Mouse (Mus musculus): ENCODE data around the gene Slc12a9. TPM values are rescaled to one million over a fixed set of nuclear protein-coding genes. Genes with fewer than 3 reads are reported as not detected.

The Slc12a9 gene
- polyA plus RNA-seq, 1 experiment: 7.3 TPM

- no peak overlapping the region for H3K4me3 ChIP-seq (ENCODE audit: insufficient read depth, poor library complexity, severe bottlenecking)
- peaks cover 38% of the 10 kb centered on the region for H3K79me3 ChIP-seq (ENCODE audit: low read depth)
- peaks cover 41% of the 10 kb centered on the region for H3K79me2 ChIP-seq (ENCODE audit: control insufficient read depth, insufficient read depth)
- TF ChIP-seq MAX (IDR thresholded peaks at IDR 0.05): no peak
- TF ChIP-seq FOSL1 (IDR thresholded peaks at IDR 0.05; ENCODE audit: insufficient read depth, low read length, poor library complexity, severe bottlenecking): no peak
- no peak for TF ChIP-seq CEBPB (IDR thresholded peaks at IDR 0.05; ENCODE audit: low read depth)
- no peak for TF ChIP-seq CTCF (IDR thresholded peaks at IDR 0.05; ENCODE audit: control insufficient read depth, insufficient read depth, insufficient read length)
- TF ChIP-seq USF1 (IDR thresholded peaks at IDR 0.05; ENCODE audit: low read depth): no peak
- no peak for TF ChIP-seq MYOG (IDR thresholded peaks at IDR 0.05; ENCODE audit: control insufficient read depth, extremely low read depth, insufficient read length)
- TF ChIP-seq MYOD1 (IDR thresholded peaks at IDR 0.05; ENCODE audit: control insufficient read depth, insufficient read length, low read depth): no peak
- no peaks in the 10 kb centered on the region for H3K27me3 ChIP-seq (ENCODE audit: control insufficient read depth, insufficient read depth, insufficient read length)
- H3ac ChIP-seq (ENCODE audit: control insufficient read depth, insufficient read length, low read depth): no peak overlapping the region
- H3K36me3 ChIP-seq (ENCODE audit: control insufficient read depth, insufficient read depth): peaks cover 90% of the 10 kb centered on the region
These were observed 32.1 kb downstream of the Slc12a9 start for GRCm38 (mm10) chr5:137301253-137301652.

GRCm38 (mm10) chr5:137299240-137299639, 34.2 kb downstream of the Slc12a9 start:
- Histone ChIP-seq H3K79me3 (ENCODE audit: low read depth) (peaks cover 18% of the 10 kb centered on the region), H3K79me2 (ENCODE audit: control insufficient read depth, insufficient read depth) (peaks cover 21% of the 10 kb centered on the region), H3K4me3 (ENCODE audit: insufficient read depth, poor library complexity, severe bottlenecking) (no peak overlapping the region), H3K36me3 (ENCODE audit: control insufficient read depth, insufficient read depth) (peaks cover 86% of the 10 kb centered on the region), H3K27me3 (ENCODE audit: control insufficient read depth, insufficient read depth, insufficient read length) (no peaks in the 10 kb centered on the region), H3ac (ENCODE audit: control insufficient read depth, insufficient read length, low read depth) (no peak overlapping the region)
- TF ChIP-seq USF1 (IDR thresholded peaks at IDR 0.05; ENCODE audit: low read depth) (no peak), MAX (IDR thresholded peaks at IDR 0.05) (no peak), MYOD1 (IDR thresholded peaks at IDR 0.05; ENCODE audit: control insufficient read depth, insufficient read length, low read depth) (no peak), CTCF (IDR thresholded peaks at IDR 0.05; ENCODE audit: control insufficient read depth, insufficient read depth, insufficient read length) (no peak), MYOG (IDR thresholded peaks at IDR 0.05; ENCODE audit: control insufficient read depth, extremely low read depth, insufficient read length) (no peak), FOSL1 (IDR thresholded peaks at IDR 0.05; ENCODE audit: insufficient read depth, low read length, poor library complexity, severe bottlenecking) (no peak), CEBPB (IDR thresholded peaks at IDR 0.05; ENCODE audit: low read depth) (no peak)

- Histone ChIP-seq H3ac (ENCODE audit: control insufficient read depth, insufficient read length, low read depth) (no peak overlapping the region), H3K27me3 (ENCODE audit: control insufficient read depth, insufficient read depth, insufficient read length) (no peaks in the 10 kb centered on the region), H3K79me3 (ENCODE audit: low read depth) (peaks cover 4% of the 10 kb centered on the region), H3K4me3 (ENCODE audit: insufficient read depth, poor library complexity, severe bottlenecking) (no peak overlapping the region), H3K79me2 (ENCODE audit: control insufficient read depth, insufficient read depth) (no peaks in the 10 kb centered on the region), H3K36me3 (ENCODE audit: control insufficient read depth, insufficient read depth) (peaks cover 70% of the 10 kb centered on the region)
- no peak for TF ChIP-seq MAX (IDR thresholded peaks at IDR 0.05)
- no peak for TF ChIP-seq FOSL1 (IDR thresholded peaks at IDR 0.05; ENCODE audit: insufficient read depth, low read length, poor library complexity, severe bottlenecking)
- TF ChIP-seq MYOG (IDR thresholded peaks at IDR 0.05; ENCODE audit: control insufficient read depth, extremely low read depth, insufficient read length): no peak
- TF ChIP-seq USF1 (IDR thresholded peaks at IDR 0.05; ENCODE audit: low read depth): no peak
- TF ChIP-seq CTCF (IDR thresholded peaks at IDR 0.05; ENCODE audit: control insufficient read depth, insufficient read depth, insufficient read length): no peak
- no peak for TF ChIP-seq CEBPB (IDR thresholded peaks at IDR 0.05; ENCODE audit: low read depth)
- TF ChIP-seq MYOD1 (IDR thresholded peaks at IDR 0.05; ENCODE audit: control insufficient read depth, insufficient read length, low read depth): no peak
These were observed 36.3 kb downstream of the Slc12a9 start for GRCm38 (mm10) chr5:137297126-137297525.

- TF ChIP-seq MYOD1 (IDR thresholded peaks at IDR 0.05; ENCODE audit: control insufficient read depth, insufficient read length, low read depth): no peak
- TF ChIP-seq CTCF (IDR thresholded peaks at IDR 0.05; ENCODE audit: control insufficient read depth, insufficient read depth, insufficient read length): no peak
- TF ChIP-seq USF1 (IDR thresholded peaks at IDR 0.05; ENCODE audit: low read depth): no peak
- no peak for TF ChIP-seq FOSL1 (IDR thresholded peaks at IDR 0.05; ENCODE audit: insufficient read depth, low read length, poor library complexity, severe bottlenecking)
- peaks cover 57% of the 10 kb centered on the region for H3K36me3 ChIP-seq (ENCODE audit: control insufficient read depth, insufficient read depth)
- H3K79me3 ChIP-seq (ENCODE audit: low read depth): peaks cover 4% of the 10 kb centered on the region
- H3ac ChIP-seq (ENCODE audit: control insufficient read depth, insufficient read length, low read depth): no peak overlapping the region
- H3K4me3 ChIP-seq (ENCODE audit: insufficient read depth, poor library complexity, severe bottlenecking): no peak overlapping the region
- H3K79me2 ChIP-seq (ENCODE audit: control insufficient read depth, insufficient read depth): no peaks in the 10 kb centered on the region
- no peaks in the 10 kb centered on the region for H3K27me3 ChIP-seq (ENCODE audit: control insufficient read depth, insufficient read depth, insufficient read length)
These were observed 37.7 kb downstream of the Slc12a9 start for GRCm38 (mm10) chr5:137295712-137296111.

GRCm38 (mm10) chr5:137295296-137295695, 38.1 kb downstream of the Slc12a9 start:
- Histone ChIP-seq H3K79me2 (ENCODE audit: control insufficient read depth, insufficient read depth) (no peaks in the 10 kb centered on the region), H3K79me3 (ENCODE audit: low read depth) (peaks cover 1% of the 10 kb centered on the region), H3K27me3 (ENCODE audit: control insufficient read depth, insufficient read depth, insufficient read length) (no peaks in the 10 kb centered on the region), H3K4me3 (ENCODE audit: insufficient read depth, poor library complexity, severe bottlenecking) (peak overlapping the region; percentile 41), H3ac (ENCODE audit: control insufficient read depth, insufficient read length, low read depth) (peak overlapping the region; percentile 66), H3K36me3 (ENCODE audit: control insufficient read depth, insufficient read depth) (peaks cover 53% of the 10 kb centered on the region)
- TF ChIP-seq CTCF (IDR thresholded peaks at IDR 0.05; ENCODE audit: control insufficient read depth, insufficient read depth, insufficient read length) (no peak), MYOD1 (IDR thresholded peaks at IDR 0.05; ENCODE audit: control insufficient read depth, insufficient read length, low read depth) (no peak), MYOG (IDR thresholded peaks at IDR 0.05; ENCODE audit: control insufficient read depth, extremely low read depth, insufficient read length) (no peak), FOSL1 (IDR thresholded peaks at IDR 0.05; ENCODE audit: insufficient read depth, low read length, poor library complexity, severe bottlenecking) (no peak), CEBPB (IDR thresholded peaks at IDR 0.05; ENCODE audit: low read depth) (no peak), USF1 (IDR thresholded peaks at IDR 0.05; ENCODE audit: low read depth) (no peak)

- Histone ChIP-seq H3K36me3 (ENCODE audit: control insufficient read depth, insufficient read depth) (peaks cover 47% of the 10 kb centered on the region), H3K79me3 (ENCODE audit: low read depth) (peaks cover 1% of the 10 kb centered on the region), H3ac (ENCODE audit: control insufficient read depth, insufficient read length, low read depth) (peak overlapping the region; percentile 66), H3K79me2 (ENCODE audit: control insufficient read depth, insufficient read depth) (no peaks in the 10 kb centered on the region), H3K27me3 (ENCODE audit: control insufficient read depth, insufficient read depth, insufficient read length) (no peaks in the 10 kb centered on the region), H3K4me3 (ENCODE audit: insufficient read depth, poor library complexity, severe bottlenecking) (peak overlapping the region; percentile 41)
- TF ChIP-seq MYOD1 (IDR thresholded peaks at IDR 0.05; ENCODE audit: control insufficient read depth, insufficient read length, low read depth) (no peak), CEBPB (IDR thresholded peaks at IDR 0.05; ENCODE audit: low read depth) (no peak), CTCF (IDR thresholded peaks at IDR 0.05; ENCODE audit: control insufficient read depth, insufficient read depth, insufficient read length) (no peak), FOSL1 (IDR thresholded peaks at IDR 0.05; ENCODE audit: insufficient read depth, low read length, poor library complexity, severe bottlenecking) (no peak)
These were observed 38.7 kb downstream of the Slc12a9 start for GRCm38 (mm10) chr5:137294744-137295093.

All from C2C12 (cell line).